Mouse (Mus musculus) thymus, adult 2 months (tissue): ENCODE data around the gene Il23r.

ENCODE experiments used
- CTCF ChIP-seq: fragments of 200-500 bp; IDR thresholded peaks from 2 replicates; pipeline ENCODE4 v1.5.1; 2012; ENCODE audit warnings: mild to moderate bottlenecking, control low read depth, low read length, moderate library complexity, borderline replicate concordance; ENCODE audit not compliant: control insufficient read depth, poor library complexity, insufficient read depth; ENCODE audit errors: extremely low read depth
- POLR2A ChIP-seq: fragments of 200-500 bp; IDR thresholded peaks from 2 replicates; pipeline ENCODE4 v1.6.1; 2012; ENCODE audit warnings: mild to moderate bottlenecking, low read length, control low read depth, moderate library complexity; ENCODE audit not compliant: control insufficient read depth, poor library complexity, insufficient read depth; ENCODE audit errors: extremely low read depth

DNA sequence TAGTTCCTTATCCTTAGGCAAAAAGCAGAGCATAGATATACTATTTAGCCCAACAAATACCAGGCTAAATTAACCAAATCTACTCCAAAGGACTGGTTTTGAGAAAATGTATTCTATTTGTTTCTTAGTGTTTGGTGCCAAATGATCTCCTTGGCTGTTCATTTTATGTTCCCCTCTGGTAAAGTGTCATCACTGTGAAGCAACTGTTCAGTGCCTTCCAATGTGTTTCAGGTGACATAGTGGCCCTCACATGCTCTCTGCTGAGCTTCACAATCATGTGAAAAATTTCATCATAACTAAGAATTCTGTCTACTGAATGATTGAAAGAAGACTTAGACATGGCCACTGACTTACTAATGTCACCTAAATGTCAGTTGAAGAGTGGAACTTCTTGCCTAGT, 54.6 kb downstream of the Il23r start:
- TF ChIP-seq CTCF (no peak), POLR2A (no peak)
